Mouse (Mus musculus) left cerebral cortex, postnatal 14 days (tissue): ENCODE measurements around the gene Aatf. TPM values are rescaled to one million over a fixed set of nuclear protein-coding genes. Genes with fewer than 3 reads are reported as not detected.

Experiments
- DNase-seq, 2 experiments: peaks; one replicate each; pipeline ENCODE4 v3.0.0; 2021 to 2022; ENCODE audit warnings: low spot score in 2 of 2, mixed read lengths in 1 of 2
- intact Hi-C: fragments of 180-260 bp; cut with DNase I; formaldehyde crosslinking; loops from one replicate; pipeline ENCODE4 v1.15.1; 2025
- total RNA-seq, 2 experiments: library from RNA; stranded (reverse); gene quantifications; 2 replicates each; pipeline ENCODE4 v1.2.3; 2021

Gene Aatf
- total RNA-seq, 2 experiments from 2014 or later, result 17.3 to 18.3 TPM

DNA sequence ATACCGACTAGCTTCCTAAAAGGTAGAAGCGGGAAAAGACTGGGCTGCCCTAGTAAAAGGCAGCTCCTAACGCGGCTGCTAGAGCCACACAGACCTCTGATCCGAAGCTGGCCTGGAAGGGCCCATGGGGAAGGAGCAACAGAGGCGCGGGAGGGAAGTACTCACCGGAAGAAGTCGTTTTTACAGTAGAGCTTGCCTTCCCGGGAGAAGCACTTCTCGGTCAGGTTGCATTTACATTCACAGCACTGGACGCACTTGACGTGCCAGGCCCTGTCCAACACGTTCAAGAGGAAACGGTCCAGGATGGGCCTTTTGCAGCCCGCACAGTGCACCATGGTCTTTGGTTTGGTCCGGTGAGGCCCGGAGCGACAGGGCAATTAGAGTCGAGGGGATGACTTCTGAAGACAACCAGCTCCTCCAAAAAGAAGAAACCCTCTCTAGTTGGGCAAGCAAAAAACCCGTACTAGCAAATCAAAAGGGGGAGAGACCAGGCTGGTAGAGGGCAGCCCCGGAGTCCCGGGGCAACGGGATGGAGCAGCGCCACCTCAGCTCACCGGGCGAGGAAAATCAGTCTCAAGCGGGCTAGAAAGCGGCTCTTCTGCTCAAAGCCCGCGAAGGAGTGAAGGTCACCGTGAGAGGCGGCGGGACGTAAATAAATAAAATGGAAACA, 10.7 kb upstream of the Aatf start:
- intact Hi-C loops, result loop anchor here (5.0 kb wide), 2 partner anchors 672 to 1363 kb away; partner anchors contain the start of genes Hnf1b and Tbx4
- DNase-seq, result no peak

DNA sequence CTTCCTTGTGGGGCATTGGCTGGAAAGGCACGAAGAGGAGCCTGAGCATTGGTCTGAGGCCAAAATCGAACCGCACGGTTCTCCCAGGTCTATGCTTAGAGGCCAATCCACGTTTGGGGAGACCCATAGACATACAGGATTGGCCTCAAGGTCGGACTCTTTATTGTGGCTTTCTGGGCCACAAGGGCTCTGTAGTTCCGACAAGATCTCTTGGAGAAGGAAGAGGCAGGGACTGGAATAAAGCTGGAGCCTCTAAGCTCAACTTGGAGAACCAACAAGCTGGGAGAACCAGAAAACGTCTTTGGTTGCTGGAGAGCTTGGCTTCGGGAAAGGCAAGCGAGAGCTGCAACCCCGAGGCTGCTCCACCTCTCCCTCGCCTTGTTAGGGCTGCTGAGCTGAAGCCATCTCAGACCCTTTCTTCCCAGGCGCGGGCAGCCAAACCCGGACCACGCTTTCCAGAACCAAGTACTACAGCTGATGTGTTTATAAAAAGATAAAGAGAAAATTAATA, 10.1 kb upstream of the Aatf start:
- intact Hi-C loops, result loop anchor here (5.0 kb wide), 2 partner anchors 671 to 1364 kb away; partner anchors contain the start of genes Hnf1b and Tbx4
- DNase-seq, result no peak

DNA sequence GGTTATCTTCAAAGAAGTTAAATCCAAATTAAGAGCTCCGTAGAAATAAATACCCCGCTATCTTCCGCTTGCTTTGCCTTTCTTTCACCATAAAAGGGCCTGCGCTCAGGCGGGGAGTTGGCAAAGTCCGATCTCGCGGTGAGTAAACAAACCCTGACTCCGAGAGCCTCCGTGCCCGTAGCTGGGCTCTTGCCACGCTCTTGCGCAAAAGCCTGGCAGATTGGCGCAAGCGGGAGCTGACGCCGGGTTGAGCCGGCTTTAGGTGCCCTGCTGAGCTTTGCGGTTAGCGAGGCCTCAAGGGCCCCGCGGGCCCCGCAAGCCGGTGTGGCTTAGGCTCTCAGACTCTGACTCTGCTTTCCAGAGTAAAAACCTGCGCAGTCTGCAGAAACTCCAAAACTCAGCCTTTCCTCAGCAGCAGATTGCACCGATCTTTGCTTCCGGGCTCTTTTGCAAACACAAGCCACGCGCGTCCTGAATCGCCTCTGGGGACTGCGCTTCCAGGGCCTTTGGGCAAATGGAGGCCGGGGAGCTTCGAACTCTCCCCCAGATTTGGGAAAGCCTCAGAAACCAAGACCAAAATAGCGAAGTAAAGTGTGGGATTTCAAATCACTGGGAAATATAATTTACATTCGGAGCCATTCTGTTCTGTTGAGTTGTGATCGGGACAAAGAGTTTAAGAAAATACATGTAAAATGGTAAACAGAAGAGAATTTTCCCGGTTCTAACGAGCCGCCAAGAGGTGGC, 9.4 kb upstream of the Aatf start:
- intact Hi-C loops, result loop anchor here (5.0 kb wide), 2 partner anchors 670 to 1365 kb away; partner anchors contain the start of genes Hnf1b and Tbx4
- DNase-seq, result no peak

DNA sequence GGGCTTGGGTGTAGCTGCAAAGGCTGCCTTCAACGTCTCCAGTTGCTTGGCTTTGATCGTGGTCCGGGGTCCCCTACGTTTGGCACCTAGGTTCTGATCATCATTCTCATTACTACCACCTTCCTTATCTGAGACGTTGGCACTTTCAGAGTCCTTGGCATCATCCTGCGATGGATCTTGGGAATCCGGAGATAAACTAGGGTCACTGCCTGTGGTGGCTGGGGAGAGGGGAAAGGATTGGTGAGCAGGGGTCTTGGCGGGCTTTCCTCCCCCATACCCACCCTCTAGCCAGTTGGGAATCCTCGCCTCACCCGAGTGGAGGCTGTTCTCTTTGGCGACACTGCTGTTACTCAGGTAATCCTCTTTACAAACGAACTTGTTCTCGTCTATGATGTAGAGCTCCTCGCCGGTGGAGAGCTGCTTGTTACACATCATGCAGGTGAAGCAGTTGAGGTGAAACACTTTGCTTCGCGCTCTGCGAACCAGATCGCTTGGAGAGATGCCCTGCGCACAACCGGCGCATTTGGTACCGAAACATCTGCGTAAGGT, 8.5 kb upstream of the Aatf start:
- no peak for DNase-seq
- intact Hi-C loops, result loop anchor here (5.0 kb wide), 2 partner anchors 670 to 1365 kb away; partner anchors contain the start of genes Hnf1b and Tbx4

DNA sequence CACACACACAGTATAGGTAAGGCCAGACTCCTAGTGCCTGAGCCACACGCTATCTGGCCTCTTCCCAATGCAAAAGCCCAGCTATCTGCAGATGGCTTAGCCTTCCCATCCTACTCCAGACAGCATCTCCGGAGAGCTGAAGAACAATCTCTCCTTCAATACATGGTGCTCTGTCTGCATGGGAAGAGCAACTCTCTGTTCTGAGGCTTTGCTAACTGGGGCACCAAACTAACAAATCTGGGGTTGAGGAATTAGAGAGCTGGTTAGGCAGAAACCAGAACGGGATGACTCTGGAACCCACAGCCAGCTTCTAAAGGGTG, 7.7 kb upstream of the Aatf start:
- intact Hi-C loops, result loop anchor here (5.0 kb wide), 2 partner anchors 669 to 1366 kb away; partner anchors contain the start of genes Hnf1b and Tbx4
- no peak for DNase-seq

DNA sequence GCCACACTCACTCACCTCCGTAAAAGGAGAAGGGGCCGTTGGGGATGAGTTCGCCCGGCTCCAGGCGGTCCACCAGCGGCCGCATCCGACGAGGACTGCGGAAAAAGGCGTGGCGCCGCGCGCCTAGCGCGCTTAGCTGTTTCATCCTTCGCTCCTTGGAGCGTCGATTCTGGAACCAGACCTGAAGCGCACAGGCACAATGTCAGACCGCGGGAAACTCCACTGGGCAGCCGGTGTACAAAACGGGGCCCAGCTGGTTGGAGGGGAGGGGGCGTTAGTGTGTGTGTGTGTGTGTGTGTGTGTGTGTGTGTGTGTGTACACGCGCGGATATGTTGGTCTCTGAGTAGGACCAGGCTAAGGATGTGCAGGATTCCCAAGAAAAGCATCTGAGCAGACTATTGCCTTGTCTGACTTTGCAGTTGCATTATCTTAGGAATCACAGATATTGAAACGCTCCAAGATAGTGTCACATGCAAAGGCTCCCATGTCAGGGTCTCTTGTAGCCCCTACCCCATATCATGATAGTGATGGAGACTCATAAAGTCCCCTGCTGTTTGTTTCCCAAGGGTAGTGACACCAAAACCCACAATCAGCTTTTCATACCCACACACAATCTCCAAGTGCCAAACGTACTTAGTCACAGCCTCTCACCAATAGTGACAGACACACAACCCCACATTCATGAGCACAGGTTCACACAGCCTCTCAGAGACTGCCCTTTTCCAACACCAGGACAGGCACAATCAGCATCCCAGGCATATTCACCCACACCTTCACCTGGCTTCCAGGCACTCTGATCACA, 7.1 kb upstream of the Aatf start:
- DNase-seq, result no peak
- intact Hi-C loops, result loop anchor here (5.0 kb wide), 2 partner anchors 668 to 1367 kb away; partner anchors contain the start of genes Hnf1b and Tbx4

DNA sequence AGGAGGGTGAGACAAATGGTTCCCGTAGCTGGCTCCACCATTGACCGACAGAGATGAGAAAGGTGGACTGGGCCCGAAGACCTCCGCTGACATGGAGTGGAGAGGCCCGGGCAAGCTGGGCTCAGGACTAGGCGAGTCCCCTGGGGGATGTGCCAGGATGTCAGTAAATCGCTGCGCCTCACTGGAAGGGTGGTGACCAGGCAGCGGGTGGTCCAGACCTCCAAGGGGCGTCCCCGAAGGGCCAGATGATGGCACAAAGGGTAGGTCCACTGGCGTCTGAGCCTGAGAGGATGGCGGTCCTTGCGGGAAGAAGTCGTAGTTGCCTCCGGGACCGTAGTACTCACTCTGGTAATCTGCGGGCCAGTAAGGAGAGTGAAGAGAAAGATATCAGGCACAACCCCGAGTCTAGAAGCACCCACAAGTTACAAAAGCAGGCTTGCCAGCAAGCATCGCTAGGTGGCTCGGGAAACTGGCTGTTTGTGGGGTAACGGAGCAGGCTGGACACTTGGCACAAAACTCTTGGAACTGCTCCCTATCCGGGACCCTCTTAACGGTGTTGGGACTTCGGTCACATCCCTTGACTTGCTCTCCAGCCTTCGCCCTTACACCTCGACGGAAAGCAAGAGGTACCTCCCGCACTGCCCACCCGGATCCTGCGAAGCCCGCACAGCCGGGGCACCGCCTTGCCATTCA, 6.4 kb upstream of the Aatf start:
- intact Hi-C loops, result loop anchor here (5.0 kb wide), 3 partner anchors 667 to 1368 kb away; partner anchors contain the start of genes Hnf1b, Tbx2 and Tbx4
- no peak for DNase-seq

DNA sequence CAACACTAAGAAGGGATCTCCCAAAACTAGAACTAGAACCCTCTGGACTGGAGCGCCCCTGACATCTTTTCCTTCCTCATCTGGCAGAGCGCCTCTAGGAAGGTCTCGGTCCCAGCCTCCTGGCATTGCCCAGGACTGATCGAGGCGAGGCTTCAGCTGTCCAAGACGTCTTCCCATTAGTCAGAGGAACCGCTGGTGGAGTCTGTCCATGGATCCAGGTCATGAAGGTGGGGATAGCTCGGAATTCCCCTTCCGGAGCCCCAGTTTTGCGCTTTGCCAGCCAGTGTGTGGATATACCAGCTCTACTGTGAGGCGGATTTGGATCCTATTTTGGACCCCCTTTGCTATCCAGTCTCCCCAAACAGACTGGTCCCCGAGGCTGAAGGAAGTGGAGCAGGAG, 5.7 kb upstream of the Aatf start:
- no peak for DNase-seq
- intact Hi-C loops, result loop anchor here (5.0 kb wide), 1 partner anchor 1313 kb away; the partner anchor contains the start of gene Tbx2

DNA sequence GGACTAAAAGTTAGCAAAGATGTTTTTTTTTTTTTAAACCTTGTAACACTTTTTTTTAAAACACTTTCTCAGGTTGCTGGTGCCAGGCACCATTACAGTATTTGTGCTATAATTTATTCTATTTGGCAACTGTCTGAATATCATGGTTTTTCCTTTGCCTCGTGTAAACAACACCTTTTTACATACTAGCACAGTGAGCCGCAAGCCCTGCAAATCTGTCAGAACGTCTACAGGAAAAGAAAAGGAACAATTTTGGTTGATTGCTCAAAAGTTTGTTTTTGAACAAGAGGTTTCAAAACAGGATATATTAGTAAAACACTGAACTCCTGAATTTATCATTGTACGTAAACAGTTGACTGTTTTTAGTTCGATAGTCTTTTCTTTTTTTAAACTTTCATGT, 4.9 kb upstream of the Aatf start:
- intact Hi-C loops, result loop anchor here (5.0 kb wide), 1 partner anchor 1314 kb away; the partner anchor contains the start of gene Tbx2
- no peak for DNase-seq

DNA sequence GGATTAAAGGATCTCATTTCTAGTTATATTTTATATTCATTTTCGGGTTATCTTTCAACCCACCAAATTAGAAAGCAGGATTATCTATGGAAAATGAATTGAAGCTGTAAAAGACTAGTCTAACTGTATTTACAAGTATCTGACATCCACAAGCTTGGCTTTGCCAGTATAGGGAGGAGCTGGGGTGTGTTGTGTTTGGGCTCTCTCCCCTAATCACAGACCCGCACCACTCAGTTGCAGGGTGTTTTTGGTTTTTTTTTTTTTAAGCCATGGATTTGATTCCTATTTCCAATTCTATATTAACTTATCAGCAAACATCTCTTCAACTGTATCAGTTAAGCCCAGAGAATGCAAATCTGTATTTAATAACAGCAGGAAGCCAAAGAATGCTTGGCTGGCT, 4.1 kb upstream of the Aatf start:
- intact Hi-C loops, result loop anchor here (5.0 kb wide), 1 partner anchor 1315 kb away; the partner anchor contains the start of gene Tbx2

DNA sequence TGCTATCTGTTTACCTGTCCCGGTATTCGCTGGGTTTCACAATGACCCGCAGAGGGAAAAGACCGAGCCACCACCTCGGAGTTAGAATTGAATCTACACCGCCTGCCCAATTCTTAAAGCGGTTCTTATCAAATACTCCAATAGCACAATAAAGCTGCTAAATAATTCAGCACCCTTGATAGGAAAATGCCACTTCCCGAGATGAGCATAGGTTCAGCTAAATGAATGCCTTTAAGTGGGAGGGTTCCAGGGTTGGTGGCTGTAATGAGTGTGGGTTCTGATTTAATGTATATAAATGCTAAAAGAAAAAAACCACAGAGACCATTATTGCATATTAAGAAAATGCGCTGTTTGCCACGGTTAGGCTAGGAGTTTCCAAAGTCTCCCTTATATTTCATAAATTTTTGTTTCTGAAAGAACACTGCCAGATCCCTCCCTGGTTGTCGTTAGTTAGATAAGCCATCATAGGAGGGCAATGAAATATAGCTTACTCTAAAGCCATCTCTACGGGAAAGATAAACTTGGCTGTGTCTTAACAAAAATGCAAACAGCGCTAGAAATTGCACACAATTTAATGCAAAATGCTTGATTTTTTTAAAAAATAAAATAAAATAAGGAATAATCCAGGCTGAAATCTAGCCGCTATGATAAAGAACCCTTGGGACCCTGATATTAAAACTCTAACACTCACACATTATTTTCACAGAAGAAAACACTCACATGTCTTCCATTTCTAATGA, 3.3 kb upstream of the Aatf start:
- intact Hi-C loops, result loop anchor here (5.0 kb wide), 1 partner anchor 1316 kb away; the partner anchor contains the start of gene Tbx2

More for the DNA sequence above, 4.1 kb upstream of the Aatf start:
- no peak for DNase-seq

DNA sequence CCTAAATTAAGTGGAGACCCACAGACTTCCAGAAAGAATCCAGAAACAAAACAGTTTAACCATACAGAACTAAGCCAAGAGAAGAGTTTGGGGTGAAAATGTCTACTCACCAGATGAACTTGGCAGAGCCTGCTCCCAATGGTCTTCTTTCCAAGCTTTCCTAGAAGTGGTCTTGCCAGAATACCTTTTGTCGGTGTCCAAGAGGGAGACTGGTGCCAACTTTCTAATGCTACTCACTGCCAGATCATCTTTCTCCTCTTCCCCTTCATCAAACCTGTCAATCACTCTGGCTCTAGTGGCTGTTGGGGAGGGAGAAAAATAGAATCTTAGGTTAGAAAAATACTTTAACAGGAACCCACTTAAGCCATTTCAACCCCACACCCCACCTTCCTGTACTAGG, 1.3 kb downstream of the Aatf start:
- no peak for DNase-seq
- intact Hi-C loops, result loop anchor here (5.0 kb wide), 1 partner anchor 285 kb away; no protein-coding TSS in a partner anchor

More for the DNA sequence above, 3.3 kb upstream of the Aatf start:
- no peak for DNase-seq

DNA sequence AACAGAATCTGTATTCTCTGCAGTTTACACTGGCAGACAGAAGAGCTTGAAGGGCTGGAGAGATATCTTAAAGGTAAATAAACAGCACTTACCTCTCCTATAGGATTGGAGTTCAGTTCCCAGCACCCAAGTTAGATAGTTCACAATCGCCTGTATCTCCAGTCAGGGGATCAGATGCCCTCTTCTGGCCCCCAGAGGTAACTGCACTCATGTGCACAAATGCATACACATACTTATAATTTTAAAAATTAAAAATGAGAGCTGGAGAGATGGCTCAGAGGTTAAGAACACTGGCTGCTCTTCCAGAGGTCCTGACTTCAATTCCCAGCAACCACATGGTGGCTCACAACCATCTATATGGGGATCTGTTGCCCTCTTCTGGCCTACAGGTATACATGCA, 9.0 kb downstream of the Aatf start:
- intact Hi-C loops, result no loop called here
- DNase-seq, result no peak

DNA sequence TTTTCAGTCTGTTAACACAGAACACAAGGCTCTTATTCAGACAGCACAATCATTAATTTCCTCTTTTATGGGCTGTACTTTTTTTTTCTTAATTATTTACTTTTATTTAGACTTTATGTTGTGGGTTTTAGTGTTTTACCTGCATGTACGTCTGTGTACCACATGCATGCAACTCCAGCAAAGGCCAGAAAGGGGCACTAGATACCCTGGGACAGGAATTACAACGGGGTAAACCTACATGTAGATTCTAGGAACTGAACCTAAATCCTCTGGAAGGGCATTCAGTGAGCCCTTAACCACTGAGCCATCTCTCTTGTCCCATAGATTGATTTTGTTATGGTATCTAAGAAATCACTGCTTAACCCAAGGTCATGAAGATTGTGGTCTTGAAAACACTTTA, 15.4 kb downstream of the Aatf start:
- no peak for DNase-seq
- intact Hi-C loops, result no loop called here

DNA sequence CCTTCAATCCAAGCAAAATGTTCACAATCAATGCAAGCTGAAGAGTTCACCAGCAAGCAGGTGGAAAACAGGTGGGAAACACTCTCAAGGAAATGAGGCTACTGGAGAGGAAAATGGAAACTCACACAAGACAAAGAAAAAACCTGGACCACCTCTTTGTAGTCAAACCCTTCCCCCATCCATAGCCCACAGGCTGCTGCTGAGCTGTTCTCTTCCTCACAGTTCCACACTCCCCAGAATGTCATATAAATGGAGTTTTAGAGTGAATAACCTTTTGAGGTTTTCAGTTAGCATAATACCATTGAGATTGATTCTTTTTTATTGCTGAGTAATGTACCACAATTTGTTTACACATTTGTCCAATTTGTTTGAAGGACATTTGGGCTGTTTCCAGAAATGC, 16.4 kb downstream of the Aatf start:
- no peak for DNase-seq
- intact Hi-C loops, result no loop called here

DNA sequence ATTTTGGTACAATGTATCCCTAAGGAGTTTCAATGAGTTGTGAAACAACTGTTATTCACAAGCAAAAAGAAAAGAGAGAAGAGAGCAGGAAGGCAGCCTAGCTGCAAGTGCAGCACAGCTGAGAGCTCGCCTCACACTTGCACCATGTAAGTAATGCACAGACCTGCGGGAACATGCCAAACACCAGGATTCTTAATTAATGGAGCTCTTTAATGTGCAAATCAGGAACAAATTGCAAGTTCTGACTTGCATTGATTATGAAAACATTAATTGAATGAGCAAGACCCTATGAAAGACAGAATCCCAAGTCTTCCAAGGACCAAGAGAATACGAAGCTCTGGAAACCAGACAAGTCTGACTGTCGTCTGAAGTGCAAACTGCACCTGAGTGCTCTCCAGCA, 17.5 kb downstream of the Aatf start:
- intact Hi-C loops, result no loop called here
- DNase-seq, result no peak

DNA sequence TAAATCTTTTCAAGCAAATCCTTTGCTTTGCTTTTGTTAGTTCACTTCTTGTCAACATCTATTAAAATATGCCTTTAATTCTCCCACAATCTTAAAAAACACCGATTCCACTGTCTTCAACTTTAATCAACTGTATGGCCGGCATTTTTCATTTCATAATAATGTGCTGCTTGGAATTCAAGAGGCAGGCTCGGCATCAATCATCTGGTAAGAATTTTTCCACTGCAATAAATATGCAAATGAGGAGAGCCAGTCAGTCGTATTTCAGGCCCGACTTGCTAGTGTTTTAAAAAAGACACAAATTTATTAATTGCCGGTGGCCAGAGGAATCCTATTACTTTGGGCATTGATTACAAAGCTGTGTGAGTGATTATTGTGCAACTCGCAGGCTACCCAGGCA, 31.7 kb downstream of the Aatf start:
- intact Hi-C loops, result no loop called here
- DNase-seq, result no peak

DNA sequence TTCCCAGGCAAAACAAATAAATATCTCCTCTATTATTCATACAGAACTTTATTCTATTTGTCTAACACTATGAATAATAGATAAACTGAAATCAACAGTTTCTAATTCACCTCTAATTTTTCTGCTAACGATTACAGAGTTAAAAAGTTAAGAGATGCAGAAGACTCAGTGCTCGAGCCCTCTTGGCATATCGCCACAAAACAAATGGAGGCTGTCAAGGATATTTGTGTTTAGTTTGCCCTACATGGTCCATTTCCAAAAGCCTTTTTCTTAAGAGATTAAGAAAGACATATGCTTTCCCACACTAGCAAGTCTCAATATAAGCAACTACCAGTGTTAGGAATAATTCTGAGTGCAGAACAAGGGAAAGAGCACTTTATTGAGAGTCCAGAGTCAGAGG, 32.9 kb downstream of the Aatf start:
- intact Hi-C loops, result no loop called here
- no peak for DNase-seq
